Mouse (Mus musculus): ENCODE results near the gene Sapcd1.
A peak's percentile ranks its signal among the peaks of the same experiment; 100 is the strongest.
"Not testable (repeated sequence)": the region's sequence is repeated elsewhere in the genome, so short reads cannot be mapped to it uniquely, and the experiment has no call there.

Sapcd1 gene

GRCm38 (mm10) chr17:35052271-35052798 lies 24.5 kb upstream of the Sapcd1 start:
- no peak for DNase-seq (ENCODE audit: low read depth, low spot score)

DNA sequence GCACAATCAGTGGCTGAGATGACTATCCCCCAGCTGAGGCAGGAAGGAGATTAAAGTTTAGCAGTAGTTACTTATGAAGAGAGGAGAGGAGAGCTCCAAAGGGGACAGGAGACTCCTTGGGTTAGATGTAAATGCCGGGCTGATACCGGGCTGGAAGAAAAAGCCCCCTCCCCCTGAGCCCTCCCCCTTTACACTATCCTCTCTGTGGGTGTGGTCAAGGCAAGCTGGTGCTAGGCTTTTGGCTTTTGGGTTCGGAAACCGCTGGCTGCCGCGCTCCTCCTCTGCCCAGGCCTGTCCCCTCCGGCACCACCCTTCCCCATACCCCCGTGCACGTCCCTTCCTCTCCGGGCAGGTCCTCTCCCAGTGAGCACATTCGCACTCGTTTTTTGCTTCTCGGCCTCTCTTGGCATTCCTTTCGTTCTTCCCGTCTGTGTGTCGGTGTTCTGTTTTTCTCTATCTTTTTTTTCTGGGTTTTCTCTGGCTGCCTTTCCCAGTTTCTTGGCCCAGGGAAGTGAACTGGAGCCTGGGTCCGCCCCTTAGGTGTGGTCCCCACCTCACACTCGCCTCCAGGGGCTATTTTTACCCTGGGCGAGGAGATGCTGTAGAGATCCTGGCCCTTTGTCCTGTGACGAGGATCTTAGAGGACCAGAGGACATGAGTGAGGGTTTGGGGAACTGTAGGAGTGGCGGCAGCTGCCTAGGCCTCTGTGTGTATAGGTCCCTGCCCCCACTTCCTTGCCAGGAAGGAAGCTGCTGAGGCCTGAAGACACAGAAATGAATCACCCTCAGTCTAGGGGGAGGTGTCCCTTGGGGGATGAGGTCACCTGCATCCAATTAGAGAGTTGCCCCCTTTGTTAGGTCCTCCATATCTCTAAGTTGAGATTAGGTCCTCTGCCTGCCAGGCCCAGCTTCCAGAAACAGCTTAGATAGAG lies 23.6 kb upstream of the Sapcd1 start:
- DNase-seq (ENCODE audit: low read depth, low spot score): no peak

DNA sequence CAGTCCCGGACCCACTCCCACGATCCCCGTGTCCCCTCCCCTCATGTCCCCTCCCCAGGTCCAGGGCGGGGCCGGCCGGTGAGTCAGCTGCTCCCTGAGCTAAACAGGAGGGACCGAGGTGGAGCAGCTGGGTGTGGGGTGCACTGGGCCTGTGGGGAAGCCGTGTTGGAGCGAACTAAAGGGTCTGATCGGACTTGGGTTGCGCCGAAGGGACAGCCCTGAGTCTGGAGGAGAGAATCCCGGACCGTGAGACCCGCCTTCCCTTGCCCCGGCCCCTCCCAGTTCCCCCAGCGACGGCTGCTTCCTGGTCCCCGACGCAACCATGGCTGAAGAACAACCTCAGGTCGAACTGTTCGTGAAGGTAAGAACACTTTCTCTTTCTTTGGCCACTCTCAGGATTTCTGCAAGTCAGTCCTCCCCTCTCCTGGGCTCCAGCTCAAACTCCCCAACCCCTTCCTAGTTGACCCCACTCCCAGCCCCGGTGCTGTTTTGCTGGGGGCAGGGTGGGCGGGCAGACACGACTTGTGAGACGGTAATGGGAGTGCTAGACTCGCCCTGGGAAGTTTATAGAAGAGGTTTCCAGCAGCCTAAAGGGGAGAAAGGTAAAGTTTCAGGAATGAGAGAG lies 22.4 kb upstream of the Sapcd1 start:
- DNase-seq (ENCODE audit: low read depth, low spot score): no peak

- DNase-seq (ENCODE audit: low read depth, low spot score): no peak
These were observed 21.8 kb upstream of the Sapcd1 start, which contains the start of gene Clic1 for GRCm38 (mm10) chr17:35049561-35050016. TSS of gene Clic1 (plus strand) at chr17:35049966.

DNA sequence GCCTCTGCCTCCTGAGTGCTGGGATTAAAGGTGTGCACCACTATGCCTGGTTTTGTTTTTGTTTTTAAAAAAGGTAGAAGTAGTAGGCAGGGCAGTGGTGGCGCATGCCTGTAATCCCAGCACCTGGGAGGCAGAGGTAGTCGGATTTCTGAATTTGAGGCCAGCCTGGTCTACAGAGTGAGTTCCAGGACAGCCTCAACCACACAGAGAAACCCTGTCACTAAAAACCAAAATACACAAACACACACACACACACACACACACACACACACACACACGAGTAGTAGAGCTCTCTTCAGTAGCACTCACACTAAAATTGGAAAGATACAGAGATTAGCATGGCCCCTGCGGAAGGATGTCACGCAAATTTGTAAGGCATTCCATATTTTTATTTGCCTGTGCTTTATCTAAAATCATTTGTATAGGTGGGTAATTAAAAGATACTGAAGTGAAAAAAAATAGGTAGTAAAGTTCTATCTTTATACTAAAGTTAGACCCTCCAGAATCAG lies 21.2 kb upstream of the Sapcd1 start:
- DNase-seq (ENCODE audit: low read depth, low spot score): no peak

DNA sequence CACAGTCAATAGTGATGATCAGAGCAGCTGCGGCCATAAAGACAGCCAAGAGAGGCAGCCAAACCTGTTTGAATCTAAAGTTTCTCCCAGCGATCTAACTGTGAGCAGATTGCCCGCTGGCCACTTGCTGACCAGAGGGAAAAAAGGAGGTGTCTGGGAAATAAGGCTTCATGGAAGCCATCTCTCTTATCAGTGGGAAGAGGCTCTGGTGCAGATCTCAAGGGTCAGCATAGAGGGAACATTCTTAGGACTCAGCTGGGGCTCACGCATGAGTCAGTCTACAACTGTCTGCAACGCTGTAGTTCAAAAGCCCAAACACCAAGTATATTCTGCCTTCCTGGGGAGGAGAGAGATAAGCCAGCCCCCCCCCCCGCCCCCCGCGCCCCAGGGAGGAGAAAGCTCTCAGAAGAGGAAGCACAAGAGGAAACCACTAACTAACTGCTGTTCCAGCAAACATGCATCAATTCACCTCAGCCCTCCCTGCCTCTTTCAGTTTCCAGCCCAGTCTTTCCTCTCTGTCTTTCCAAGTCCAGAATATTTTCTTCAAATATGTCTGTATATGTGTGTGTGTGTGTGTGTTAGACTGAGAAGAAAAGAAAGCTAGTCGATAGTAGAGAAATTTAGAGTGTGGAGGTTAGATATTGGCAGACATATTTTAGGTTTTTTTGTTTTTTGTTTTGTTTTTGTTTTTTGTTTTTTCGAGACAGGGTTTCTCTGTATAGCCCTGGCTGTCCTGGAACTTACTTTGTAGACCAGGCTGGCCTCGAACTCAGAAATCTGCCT lies 20.5 kb upstream of the Sapcd1 start:
- no peak for DNase-seq (ENCODE audit: low read depth, low spot score)

DNA sequence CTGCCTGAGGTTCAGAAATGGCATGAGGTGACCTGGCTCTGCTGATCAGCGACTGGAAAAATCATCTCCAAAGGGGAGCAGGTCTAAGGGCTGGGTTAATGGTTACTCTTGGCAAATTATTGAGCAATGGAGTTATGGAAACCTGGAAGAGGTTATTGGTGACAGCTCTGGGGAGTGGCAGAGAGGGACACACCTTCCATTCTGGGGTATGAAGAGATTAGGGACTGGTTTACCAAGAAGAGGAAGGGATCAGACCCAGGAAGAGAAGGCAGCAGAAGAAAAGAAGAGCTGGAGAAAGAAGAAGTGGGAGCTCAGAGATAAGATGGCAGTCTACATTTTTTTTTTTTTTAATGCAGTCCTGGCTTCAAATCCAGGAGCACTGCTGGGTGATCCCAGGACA lies 19.9 kb upstream of the Sapcd1 start:
- DNase-seq (ENCODE audit: low read depth, low spot score): no peak

DNA sequence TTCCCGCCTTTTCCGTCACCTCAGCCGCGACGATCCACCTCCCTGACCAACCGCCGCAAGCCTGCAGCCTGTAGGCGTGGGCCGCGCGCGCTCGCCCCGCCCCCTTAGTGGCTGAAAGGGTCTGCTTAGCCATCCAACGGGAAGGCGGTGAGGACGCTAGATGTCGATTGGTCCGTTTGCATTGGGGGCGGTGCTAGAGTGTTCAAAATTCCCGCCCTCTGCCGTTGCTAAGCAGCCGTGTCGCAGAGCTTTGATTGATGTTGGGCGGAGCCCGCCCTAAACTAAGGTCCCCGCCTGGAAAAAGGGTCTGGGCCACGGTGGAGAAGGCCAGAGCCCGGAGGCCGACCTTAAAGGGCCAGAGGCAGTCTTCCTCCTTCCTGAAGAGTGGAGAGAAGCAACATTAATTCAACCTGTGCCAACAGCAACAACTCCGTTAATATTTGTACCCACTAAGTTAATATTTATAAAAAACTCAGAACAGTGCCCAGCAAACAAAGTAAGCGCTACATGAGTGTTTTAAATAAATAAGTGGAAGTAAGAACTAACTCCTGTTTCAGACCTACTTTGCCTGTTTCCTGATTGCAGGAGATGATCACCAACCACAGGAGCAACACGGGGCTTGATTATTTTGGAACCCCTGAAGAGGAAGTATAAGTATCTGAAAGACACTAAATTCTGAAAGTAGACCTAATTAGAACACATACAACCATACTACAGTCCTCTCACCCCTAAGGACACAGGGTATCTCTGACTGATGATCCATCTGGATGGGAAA lies 19.1 kb upstream of the Sapcd1 start, which contains the start of gene Msh5:
Msh5 (minus strand) TSS at position 65 of the 775 bp plus-strand sequence.
- DNase-seq (ENCODE audit: low read depth, low spot score): peak; percentile 89

- DNase-seq (ENCODE audit: low read depth, low spot score): no peak
These were observed 18.2 kb upstream of the Sapcd1 start for GRCm38 (mm10) chr17:35045807-35046680.

DNA sequence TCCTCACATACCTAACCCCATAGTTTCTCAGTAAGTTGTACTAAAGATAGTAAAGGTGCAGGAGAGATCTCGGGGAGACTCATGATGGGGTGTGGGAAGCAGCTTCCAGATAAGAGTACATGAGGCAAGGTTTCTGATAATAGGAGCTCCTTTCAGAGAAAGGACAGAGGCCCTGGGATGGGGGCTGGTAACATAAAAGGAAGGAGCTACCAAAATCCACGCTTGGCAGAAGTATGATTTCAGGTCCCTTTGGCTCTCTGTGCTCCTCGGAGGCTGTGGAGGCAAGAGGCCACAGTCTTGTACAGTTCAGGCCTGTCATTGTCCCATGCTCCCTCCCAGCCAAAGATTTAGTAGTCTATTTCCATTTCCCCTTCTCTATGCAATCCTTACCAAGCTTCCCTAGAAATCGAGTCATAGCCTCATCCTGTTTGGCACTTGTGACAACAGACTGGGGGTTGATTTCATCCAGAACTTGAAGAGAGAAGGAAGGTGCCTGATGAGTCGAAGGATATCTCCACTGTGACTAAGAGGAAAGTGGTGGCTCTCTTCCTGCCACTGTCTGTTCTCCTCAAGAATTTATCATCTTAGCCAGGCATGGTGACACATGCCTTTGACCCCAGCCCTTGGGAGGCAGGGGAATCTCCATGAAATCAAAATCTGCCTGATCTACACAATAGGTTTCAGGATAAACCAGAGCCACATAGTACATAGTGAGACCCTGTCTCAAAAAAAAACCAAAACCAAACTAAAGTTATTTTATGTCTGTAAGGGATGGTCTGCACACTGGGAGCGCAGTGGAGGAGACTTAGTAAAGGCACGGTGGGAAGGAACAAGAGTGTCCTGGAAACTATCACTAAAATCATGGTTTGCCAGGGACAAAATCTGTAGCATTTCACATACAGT lies 17.3 kb upstream of the Sapcd1 start:
- no peak for DNase-seq (ENCODE audit: low read depth, low spot score)

GRCm38 (mm10) chr17:35043794-35044193 lies 16.0 kb upstream of the Sapcd1 start:
- DNase-seq (ENCODE audit: low read depth, low spot score): no peak

- DNase-seq (ENCODE audit: low read depth, low spot score): no peak
These were observed 11.5 kb upstream of the Sapcd1 start for GRCm38 (mm10) chr17:35039121-35039873.

- no peak for DNase-seq (ENCODE audit: low read depth, low spot score)
These were observed 7.1 kb upstream of the Sapcd1 start for GRCm38 (mm10) chr17:35034896-35035295.

GRCm38 (mm10) chr17:35033703-35034102 lies 5.9 kb upstream of the Sapcd1 start:
- not testable (repeated sequence) for DNase-seq (ENCODE audit: low read depth, low spot score)

GRCm38 (mm10) chr17:35032323-35032870 lies 4.6 kb upstream of the Sapcd1 start:
- DNase-seq (ENCODE audit: low read depth, low spot score): no peak

GRCm38 (mm10) chr17:35031880-35032279 lies 4.1 kb upstream of the Sapcd1 start:
- no peak for DNase-seq (ENCODE audit: low read depth, low spot score)

- no peak for DNase-seq (ENCODE audit: low read depth, low spot score)
These were observed 3.5 kb upstream of the Sapcd1 start for GRCm38 (mm10) chr17:35031272-35031671.

Measured in brain, embryonic 18.5 days (tissue).